Mouse (Mus musculus): ENCODE measurements around the gene Atcay.
A peak's percentile ranks its signal among the peaks of the same experiment; 100 is the strongest.

The Atcay gene

DNA sequence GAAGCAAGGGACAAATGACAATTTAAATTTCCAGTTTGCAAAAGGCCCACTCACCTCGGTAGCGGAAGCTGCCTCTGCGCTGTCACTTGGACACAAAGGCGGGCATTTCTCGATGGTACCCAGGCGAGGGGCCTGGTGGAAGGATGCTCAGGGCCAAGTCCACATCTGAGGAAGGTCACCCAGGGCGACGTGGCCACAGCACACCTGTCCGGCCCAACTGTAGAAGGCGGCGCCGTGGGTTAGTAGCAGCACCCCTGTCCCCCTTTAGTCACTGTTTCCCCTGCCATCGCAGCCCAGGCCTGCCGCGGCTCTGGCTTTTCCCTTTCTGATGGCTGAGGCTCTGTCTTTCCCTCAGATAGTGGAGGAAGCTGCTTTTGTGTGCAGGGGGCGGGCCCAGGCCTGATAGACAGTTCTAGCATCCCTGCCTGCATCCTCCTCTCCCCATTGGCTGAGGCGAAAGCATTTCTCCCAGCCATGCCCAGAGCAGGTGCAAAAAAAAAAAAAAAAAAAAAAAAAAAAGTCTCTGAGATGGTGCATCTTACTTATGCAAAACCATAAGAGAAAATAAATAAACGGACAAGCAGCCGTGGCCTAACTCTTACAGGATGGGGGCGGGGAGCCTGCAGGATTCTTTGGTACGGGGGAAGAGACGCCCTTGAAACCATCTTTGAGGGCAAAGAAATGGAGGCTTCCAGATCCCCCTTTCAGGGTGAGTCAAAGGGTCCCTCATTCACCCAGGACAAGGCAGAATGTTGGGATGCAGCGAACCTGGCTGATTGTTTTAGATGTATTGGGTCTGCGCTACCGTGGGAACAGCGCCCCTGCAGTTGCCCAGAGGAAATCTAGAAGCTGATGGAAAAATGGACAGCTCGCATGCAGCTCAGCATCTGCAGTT is at the start of gene Atcay:
Atcay (minus strand) TSS at position 396 of the 895 bp plus-strand sequence.
- DNase-seq (ENCODE audit: low spot score in 2 of 2) = no peak

GRCm38 (mm10) chr10:81279496-81279895 is 48.9 kb upstream of the Atcay start:
- DNase-seq (ENCODE audit: low spot score in 2 of 2) = no peak

DNA sequence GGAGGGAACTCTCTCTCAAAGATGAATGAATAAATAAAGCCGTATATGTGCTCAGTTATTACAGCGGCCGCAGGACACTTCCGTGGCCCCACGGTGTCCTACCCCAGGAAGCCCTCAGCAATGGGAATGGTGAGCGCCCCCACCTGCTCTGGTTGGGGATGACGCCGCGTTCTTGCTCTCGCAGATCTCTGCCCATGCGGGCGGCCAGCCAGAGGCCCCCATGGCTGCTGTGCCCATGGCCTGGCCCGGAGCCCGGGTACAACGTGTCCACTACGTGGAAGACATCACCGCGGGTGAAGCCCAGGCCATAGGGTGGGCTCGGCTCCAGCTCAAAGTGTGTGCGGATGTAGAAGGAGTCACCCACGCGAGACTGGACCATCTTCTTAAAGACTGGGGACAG is 47.0 kb upstream of the Atcay start:
- no peak for DNase-seq (ENCODE audit: low spot score in 2 of 2)

GRCm38 (mm10) chr10:81273842-81274241 is 43.2 kb upstream of the Atcay start:
- DNase-seq (ENCODE audit: low spot score in 2 of 2) = no peak

DNA sequence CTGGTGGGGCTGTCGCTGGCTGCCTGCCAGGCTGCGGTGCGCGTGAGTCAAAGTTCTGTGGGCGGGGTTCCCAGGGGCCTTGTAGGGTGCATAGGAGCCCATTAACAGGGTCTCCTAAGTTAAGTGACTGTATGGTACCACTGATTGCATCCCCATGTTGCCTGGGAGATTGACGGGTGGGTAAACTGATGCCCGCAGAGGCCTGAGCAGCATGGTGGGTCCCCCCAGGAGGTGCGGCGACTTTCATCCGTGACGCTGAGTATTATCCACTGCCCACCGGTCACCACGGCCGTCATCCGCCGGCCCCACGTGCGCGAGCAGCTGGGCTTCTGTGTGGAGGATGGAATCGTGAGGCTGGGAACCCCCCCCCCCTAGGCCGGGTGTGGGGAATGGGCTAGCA is 41.7 kb upstream of the Atcay start:
- no peak for DNase-seq (ENCODE audit: low spot score in 2 of 2)

DNA sequence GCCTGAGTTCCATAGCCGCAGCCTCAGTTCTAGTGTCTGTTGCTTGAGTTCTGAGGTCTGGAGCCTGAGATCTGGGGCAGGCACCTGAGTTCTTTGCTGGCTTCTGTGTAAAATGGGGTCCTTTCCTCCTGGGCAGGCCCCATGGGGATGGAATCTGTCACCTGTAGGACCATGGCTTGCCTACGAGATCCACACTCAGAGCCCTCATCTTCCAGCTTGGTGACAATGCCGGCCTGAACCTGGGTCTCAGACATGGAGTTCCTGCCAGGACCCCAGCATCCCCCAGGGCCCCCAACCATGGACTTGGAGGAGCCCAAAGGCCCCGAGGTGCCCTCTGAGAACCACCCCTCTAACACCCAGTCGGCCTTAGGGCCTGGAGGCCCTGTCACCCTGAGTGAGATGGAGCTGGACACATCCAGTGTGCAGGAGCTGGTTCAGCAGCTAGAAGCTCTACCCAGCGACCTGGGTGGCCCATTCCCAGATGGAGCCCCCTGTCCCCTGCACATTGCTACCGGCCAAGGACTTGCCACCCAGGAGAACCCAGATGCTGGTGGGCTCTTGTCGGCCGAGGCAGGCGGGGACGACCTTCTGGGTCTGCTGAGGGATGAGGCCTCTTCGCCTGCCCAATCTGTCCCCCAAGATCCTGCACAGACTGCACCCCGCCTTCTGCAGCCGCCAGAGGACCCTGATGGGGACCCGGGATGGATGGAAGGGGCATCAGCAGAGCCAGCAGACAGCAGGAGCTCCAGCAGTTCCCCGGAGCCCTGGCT is 38.2 kb upstream of the Atcay start:
- no peak for DNase-seq (ENCODE audit: low spot score in 2 of 2)

GRCm38 (mm10) chr10:81268056-81268455 is 37.4 kb upstream of the Atcay start:
- DNase-seq (ENCODE audit: low spot score in 2 of 2) = peak; percentile 53 to 65

DNA sequence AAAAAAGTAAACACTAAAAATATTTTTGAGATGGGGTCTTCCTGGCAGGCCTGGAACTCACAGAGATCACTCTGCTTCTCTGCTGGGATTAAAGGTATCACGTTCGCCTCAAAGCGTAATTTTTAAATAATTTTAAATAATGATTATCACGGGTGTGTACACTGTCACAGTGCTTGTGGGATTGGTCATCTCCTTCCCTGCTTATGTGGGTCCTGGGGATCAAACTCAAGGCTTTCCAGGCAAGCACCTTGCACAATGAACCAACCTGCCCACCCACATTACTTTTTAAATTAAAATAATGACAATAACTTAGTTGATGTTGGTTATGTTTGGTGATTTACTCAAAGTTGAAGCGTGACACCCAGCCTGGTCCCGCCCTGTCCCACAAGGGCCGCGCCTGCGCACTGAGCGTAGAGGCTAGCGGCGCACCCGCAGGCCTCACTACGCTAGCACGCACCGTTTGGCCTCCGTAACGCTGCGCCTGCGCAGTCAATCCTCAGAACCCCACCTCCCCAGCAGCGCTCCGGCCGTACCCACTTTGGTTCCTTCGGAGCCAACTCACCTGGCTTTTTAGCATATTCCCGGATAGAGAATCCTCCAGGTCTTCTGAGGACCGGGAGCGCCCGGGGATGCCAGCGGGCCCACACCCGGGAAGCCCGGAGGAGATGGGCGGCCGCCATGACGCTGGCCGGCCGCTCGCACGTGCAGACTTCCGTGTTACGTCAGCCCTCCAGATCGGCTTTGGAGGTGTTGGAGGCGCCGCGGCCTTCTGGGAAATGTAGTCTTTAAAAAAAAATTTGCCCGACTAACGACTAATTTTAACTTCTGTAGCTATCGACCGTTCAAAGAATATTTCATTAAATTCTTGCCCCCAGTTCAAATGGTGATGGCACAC is 35.8 kb upstream of the Atcay start, which contains the start of the genes Mrpl54 and Apba3:
Mrpl54 (minus strand) TSS at position 724 of the 895 bp plus-strand sequence.
Apba3 (plus strand) TSS at position 750 of the 895 bp plus-strand sequence.
- DNase-seq (ENCODE audit: low spot score in 2 of 2) = peak; percentile 97

DNA sequence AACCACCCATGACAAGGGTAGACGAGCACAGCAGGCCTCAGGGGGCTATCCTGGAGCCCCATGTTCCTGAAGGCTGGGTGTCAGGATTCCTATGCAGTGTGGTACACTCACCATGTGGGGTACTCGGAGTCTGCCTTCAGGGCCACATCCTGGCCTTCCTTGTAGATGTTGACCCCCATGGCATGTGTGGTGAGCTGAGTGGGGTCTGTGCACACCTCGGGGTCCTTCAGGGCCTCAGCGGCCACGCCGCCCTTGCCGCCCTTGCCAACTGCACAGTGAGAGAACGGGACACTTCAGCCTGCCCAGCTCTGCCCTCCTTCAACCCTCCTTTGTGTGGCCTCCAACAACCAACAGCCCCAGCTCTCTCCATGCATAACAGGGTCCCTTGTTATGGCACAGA is 34.9 kb upstream of the Atcay start:
- DNase-seq (ENCODE audit: low spot score in 2 of 2) = no peak

DNA sequence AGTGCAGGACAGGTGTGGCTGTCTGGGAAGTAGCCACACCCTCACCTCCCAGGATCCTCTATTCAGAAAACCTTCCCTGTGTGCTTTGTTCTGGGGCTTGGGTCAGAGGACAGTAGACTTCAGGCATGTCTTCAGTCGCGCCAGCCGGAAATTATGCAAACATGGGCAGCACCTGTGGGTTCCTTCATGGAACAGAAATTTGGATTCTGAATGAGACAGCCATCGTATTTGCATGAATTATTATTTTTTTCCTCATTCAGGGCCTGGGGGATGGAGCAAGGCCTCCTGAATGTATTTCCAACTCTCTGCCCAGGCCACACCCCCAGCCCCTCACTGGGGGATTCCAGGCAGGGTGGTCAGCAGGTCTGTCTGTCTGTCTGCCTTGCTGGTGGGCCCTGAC is 30.4 kb upstream of the Atcay start:
- DNase-seq (ENCODE audit: low spot score in 2 of 2) = no peak

GRCm38 (mm10) chr10:81259225-81259884 is 28.7 kb upstream of the Atcay start:
- no peak for DNase-seq (ENCODE audit: low spot score in 2 of 2)

GRCm38 (mm10) chr10:81257158-81258039 is 26.8 kb upstream of the Atcay start:
- peak in 1 of 2 experiments; percentile 44 for DNase-seq (ENCODE audit: low spot score in 2 of 2)

- DNase-seq (ENCODE audit: low spot score in 2 of 2) = peak; percentile 54 to 80
Measured at GRCm38 (mm10) chr10:81254886-81255285, 24.3 kb upstream of the Atcay start.

- peak; percentile 78 to 82 for DNase-seq (ENCODE audit: low spot score in 2 of 2)
Measured at GRCm38 (mm10) chr10:81252424-81253419, 22.1 kb upstream of the Atcay start, which contains the start of gene Matk. Gene Matk (plus strand): TSS chr10:81252935.

GRCm38 (mm10) chr10:81249442-81249841 is 18.8 kb upstream of the Atcay start:
- DNase-seq (ENCODE audit: low spot score in 2 of 2) = no peak

DNA sequence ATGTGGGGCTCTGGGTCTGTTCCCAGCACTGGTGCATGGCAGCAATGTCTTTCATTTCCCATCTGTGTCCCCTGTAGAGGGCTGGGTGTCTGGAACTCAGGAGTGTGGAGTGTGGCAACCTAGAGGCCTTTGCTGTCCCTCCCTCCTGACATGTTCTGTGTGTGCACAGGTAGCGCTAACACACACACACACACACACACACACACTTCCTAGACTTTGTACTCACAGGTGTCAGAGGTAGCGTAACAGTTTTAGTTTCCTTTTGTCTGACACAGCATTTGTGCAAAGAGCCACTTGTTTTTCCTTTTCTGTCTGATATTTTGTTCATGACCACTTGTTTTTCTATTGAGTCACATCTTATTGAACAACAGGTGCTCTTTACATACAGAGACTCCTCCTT is 17.2 kb upstream of the Atcay start:
- no peak for DNase-seq (ENCODE audit: low spot score in 2 of 2)

DNA sequence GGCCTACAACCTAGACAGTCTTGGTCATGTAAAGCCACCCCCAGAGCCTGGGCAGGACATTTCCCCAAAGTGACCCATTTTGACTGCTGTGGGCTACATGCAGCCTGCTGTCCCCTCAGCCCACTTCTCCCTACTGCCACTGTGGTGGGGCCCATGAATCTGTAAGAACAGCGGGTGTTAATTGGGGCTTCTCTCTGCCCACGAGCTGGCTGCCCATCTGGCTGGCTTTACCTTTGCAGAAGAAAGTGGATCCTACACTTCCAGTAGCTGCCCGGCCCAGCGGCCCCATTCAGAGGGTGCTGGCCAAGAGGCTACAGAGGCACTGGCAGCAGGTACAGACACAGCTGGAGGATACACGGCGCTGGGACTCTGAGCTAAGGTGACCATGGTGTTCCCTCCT is 14.5 kb upstream of the Atcay start:
- no peak for DNase-seq (ENCODE audit: low spot score in 2 of 2)

- DNase-seq (ENCODE audit: low spot score in 2 of 2) = peak; percentile 75 to 86
Measured at GRCm38 (mm10) chr10:81244595-81244994, 14.0 kb upstream of the Atcay start.

DNA sequence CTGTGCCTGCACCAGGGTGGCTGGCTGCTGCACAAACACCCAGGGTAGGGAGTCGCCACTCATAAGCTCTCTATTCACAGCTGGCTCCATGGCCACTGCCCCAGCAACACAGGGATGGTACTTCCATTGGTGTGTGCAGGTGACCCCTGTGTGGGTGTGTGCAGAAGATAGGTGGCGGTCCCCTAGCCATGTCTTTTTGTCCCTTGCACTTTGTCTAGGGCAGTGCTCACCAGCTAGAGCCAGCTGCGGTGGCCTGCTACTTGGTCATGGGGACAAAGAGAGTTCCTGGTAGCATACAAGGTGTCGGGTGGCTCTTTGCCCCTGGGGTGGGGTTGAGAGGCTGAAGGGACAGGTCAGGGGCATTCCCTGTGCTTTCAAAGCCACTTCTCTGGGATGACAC is 13.5 kb upstream of the Atcay start:
- DNase-seq (ENCODE audit: low spot score in 2 of 2) = no peak

Data from natural killer cell, adult 2 months (primary cell).